Mouse (Mus musculus) stomach, postnatal 0 days (tissue): Measurements from ENCODE around the gene Nqo2.

Source experiments
- CTCF ChIP-seq: IDR thresholded peaks from 2 replicates; pipeline ENCODE4 v1.5.1; 2016; ENCODE audit warnings: antibody characterized with exemption, low read depth, mild to moderate bottlenecking, moderate library complexity
- EP300 ChIP-seq: optimal IDR thresholded peaks from 2 replicates; pipeline ENCODE3; 2016; ENCODE audit warnings: antibody characterized with exemption

GRCm38 (mm10) chr13:33937151-33937550 lies 27.3 kb upstream of the Nqo2 start:
- TF ChIP-seq CTCF (no peak), EP300 (no peak)
